Mouse (Mus musculus) brain, embryonic 14.5 days (tissue): ENCODE measurements around the gene Ing3.

Source experiments
- CTCF ChIP-seq: fragments of 200-500 bp; IDR thresholded peaks from 2 replicates; pipeline ENCODE4 v1.5.1; 2012; ENCODE audit warnings: inconsistent platforms, mild to moderate bottlenecking, moderate library complexity, borderline replicate concordance; ENCODE audit not compliant: insufficient read depth, insufficient read length; ENCODE audit errors: extremely low read depth
- POLR2A ChIP-seq: fragments of 200-500 bp; IDR thresholded peaks from 2 replicates; pipeline ENCODE4 v1.6.1; 2012; ENCODE audit warnings: mild to moderate bottlenecking, inconsistent platforms, borderline replicate concordance; ENCODE audit not compliant: poor library complexity, insufficient read depth, insufficient read length, severe bottlenecking; ENCODE audit errors: extremely low read depth

- TF ChIP-seq POLR2A (no peak), CTCF (no peak)
Measured at GRCm38 (mm10) chr6:22019637-22020036, 70.3 kb downstream of the Ing3 start.
